Mouse (Mus musculus) E14TG2a.4 (cell line): ENCODE measurements around the gene Ttc28.

ENCODE experiments used
- CTCF ChIP-seq: conservative IDR thresholded peaks from 2 replicates; pipeline ENCODE4 v1.5.1; 2014; ENCODE audit warnings: low read length
- POU5F1 ChIP-seq: IDR thresholded peaks from 2 replicates; pipeline ENCODE4 v1.6.1; 2014; ENCODE audit warnings: low read length, borderline replicate concordance

GRCm38 (mm10) chr5:111327420-111327819, 447.8 kb downstream of the Ttc28 start:
- TF ChIP-seq CTCF (no peak), POU5F1 (no peak)
